Mouse (Mus musculus): ENCODE measurements at regions not wholly inside any gene's neighbourhood (a gene's known extent, or its start where the extent isn't known, plus 50 kb on each side); places are given as distances from the start of the nearest gene placed in this dataset.

DNA sequence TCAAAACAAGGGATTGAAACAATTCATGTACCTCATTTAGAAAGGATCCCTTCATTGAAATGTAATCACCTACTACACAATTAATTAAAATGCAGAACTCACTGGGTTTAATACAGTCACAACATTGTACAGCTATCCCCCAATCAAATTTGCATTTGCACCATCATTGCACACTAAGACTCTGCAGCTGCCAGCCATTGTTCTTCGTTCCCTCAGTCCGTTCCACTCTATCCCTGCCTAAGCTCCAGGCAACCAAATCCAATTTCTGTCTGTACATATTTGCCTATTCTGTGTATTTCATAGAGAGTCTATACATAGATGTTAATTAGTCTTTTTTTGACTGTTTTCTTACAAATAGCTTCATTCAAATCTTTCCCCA is 94.1 kb upstream of the Btbd11 start:
- TF ChIP-seq EP300 (IDR thresholded peaks at IDR 0.05; ENCODE audit: insufficient read depth, low read depth, low read length) (no peak), CTCF (IDR thresholded peaks at IDR 0.05) (no peak), POLR2A (IDR thresholded peaks at IDR 0.05; ENCODE audit: insufficient read depth, low read depth, low read length) (no peak)
